Mouse (Mus musculus) lung, embryonic 16.5 days (tissue): ENCODE data around the gene Map4k2. TPM values are rescaled to one million over a fixed set of nuclear protein-coding genes. Genes with fewer than 3 reads are reported as not detected.

ENCODE experiments used
- ATAC-seq: fragments of 200-750 bp; cut with Nextera tagmentation; 2 replicates; pipeline ENCODE4 v1.8.0; 2017; ENCODE audit warnings: low read depth, mild to moderate bottlenecking, moderate library complexity
- H3K27ac ChIP-seq: fragments of 300-500 bp; sonication (generic); 2 replicates; pipeline ENCODE4 v1.5.1; 2014; ENCODE audit warnings: mild to moderate bottlenecking, control low read depth, low read length
- H3K27me3 ChIP-seq: fragments of 300-500 bp; sonication (generic); 2 replicates; pipeline ENCODE4 v1.6.1; 2014; ENCODE audit warnings: low read depth, low read length, mixed read lengths; ENCODE audit not compliant: control insufficient read depth, insufficient read depth
- H3K36me3 ChIP-seq: fragments of 300-500 bp; sonication (generic); 2 replicates; pipeline ENCODE4 v1.6.1; 2014; ENCODE audit warnings: low read length; ENCODE audit not compliant: control insufficient read depth, insufficient read depth
- H3K4me1 ChIP-seq: fragments of 300-500 bp; sonication (generic); replicated peaks from 2 replicates; pipeline ENCODE4 v1.6.1; 2014; ENCODE audit warnings: low read length, mixed read lengths; ENCODE audit not compliant: control insufficient read depth, insufficient read depth
- H3K4me2 ChIP-seq: fragments of 300-500 bp; sonication (generic); 2 replicates; pipeline ENCODE4 v1.6.1; 2014; ENCODE audit warnings: low read depth, low read length, control low read depth
- H3K4me3 ChIP-seq: fragments of 300-500 bp; sonication (generic); 2 replicates; pipeline ENCODE4 v1.5.1; 2014; ENCODE audit warnings: mild to moderate bottlenecking, low read length, control low read depth
- H3K9ac ChIP-seq: fragments of 300-500 bp; sonication (generic); 2 replicates; pipeline ENCODE4 v1.6.1; 2014; ENCODE audit warnings: low read length, control low read depth
- H3K9me3 ChIP-seq: fragments of 300-500 bp; sonication (generic); 2 replicates; pipeline ENCODE4 v1.6.1; 2016; ENCODE audit warnings: low read length; ENCODE audit not compliant: control insufficient read depth
- WGBS: fragments of 180-500 bp; shearing (Covaris S2); extraction: QIAGEN DNeasy Blood & Tissue Kit; methylation state at CpG from one replicate; pipeline ENCODE4 v1.1.7; 2014; 5-methylcytosine and 5-hydroxymethylcytosine counted together
- polyA plus RNA-seq: library from polyadenylated mRNA; unstranded; fragments of >200 nt; fragmentation: Nextera tagmentation; extraction: Ambion mirVana; gene quantifications from 2 replicates; pipeline ENCODE4 v1.2.1, GENCODE M21; 2015

Gene Map4k2
- polyA plus RNA-seq, 1 experiment from 2014 or later: 24.8 TPM

- H3K9ac ChIP-seq: peak overlapping the region; percentile 34; the same call in 1 of the 2 replicates
- H3K4me2 ChIP-seq: peak overlapping the region; percentile 96
- no peak for ATAC-seq
- 65% methylated on average over 15 of the region's 15 CpGs for WGBS
- H3K27ac ChIP-seq: peak overlapping the region; percentile 74
- peaks cover 21% of the 10 kb centered on the region for H3K4me1 ChIP-seq
- H3K4me3 ChIP-seq: peak overlapping the region; percentile 68
- no peaks in the 10 kb centered on the region for H3K9me3 ChIP-seq
- no peaks in the 10 kb centered on the region for H3K27me3 ChIP-seq
- peaks cover 26% of the 10 kb centered on the region for H3K36me3 ChIP-seq
Observed at GRCm38 (mm10) chr19:6339890-6340504, 938 bp upstream of the Map4k2 start.

- ATAC-seq: no peak
- Histone ChIP-seq H3K4me2 (peak overlapping the region; percentile 96), H3K27me3 (no peaks in the 10 kb centered on the region), H3K4me3 (peak overlapping the region; percentile 68), H3K9ac (peak overlapping the region; percentile 77), H3K36me3 (peaks cover 35% of the 10 kb centered on the region), H3K9me3 (no peaks in the 10 kb centered on the region), H3K27ac (peak overlapping the region; percentile 61), H3K4me1 (peaks cover 12% of the 10 kb centered on the region)
- WGBS: 9% methylated on average over 23 of the region's 23 CpGs
Observed at GRCm38 (mm10) chr19:6341453-6342077, 630 bp downstream of the Map4k2 start.

- H3K9me3 ChIP-seq: no peaks in the 10 kb centered on the region
- H3K36me3 ChIP-seq: peaks cover 37% of the 10 kb centered on the region
- peaks cover 6% of the 10 kb centered on the region for H3K4me1 ChIP-seq
- H3K27ac ChIP-seq: peak overlapping the region; percentile 48
- 56% methylated on average over 5 of the region's 5 CpGs for WGBS
- ATAC-seq: no peak
- H3K4me2 ChIP-seq: peak overlapping the region; percentile 96
- H3K27me3 ChIP-seq: no peaks in the 10 kb centered on the region
- H3K9ac ChIP-seq: peak overlapping the region; percentile 77
- peak overlapping the region; percentile 68 for H3K4me3 ChIP-seq
Observed at GRCm38 (mm10) chr19:6342276-6342933, 1.5 kb downstream of the Map4k2 start.

- 80% methylated on average over 19 of the region's 19 CpGs for WGBS
- no peaks in the 10 kb centered on the region for H3K27me3 ChIP-seq
- H3K4me2 ChIP-seq: no peak overlapping the region
- H3K36me3 ChIP-seq: peaks cover 29% of the 10 kb centered on the region
- no peak overlapping the region for H3K9ac ChIP-seq
- peaks cover 6% of the 10 kb centered on the region for H3K4me1 ChIP-seq
- H3K27ac ChIP-seq: no peak overlapping the region
- H3K9me3 ChIP-seq: no peaks in the 10 kb centered on the region
- ATAC-seq: no peak
- no peak overlapping the region for H3K4me3 ChIP-seq
Observed at GRCm38 (mm10) chr19:6343066-6343925, 2.4 kb downstream of the Map4k2 start.

GRCm38 (mm10) chr19:6343996-6344395, 3.1 kb downstream of the Map4k2 start:
- H3K4me2 ChIP-seq: no peak overlapping the region
- 83% methylated on average over 5 of the region's 5 CpGs for WGBS
- H3K4me3 ChIP-seq: no peak overlapping the region
- peaks cover 23% of the 10 kb centered on the region for H3K36me3 ChIP-seq
- H3K9ac ChIP-seq: no peak overlapping the region
- H3K27me3 ChIP-seq: no peaks in the 10 kb centered on the region
- peaks cover 6% of the 10 kb centered on the region for H3K4me1 ChIP-seq
- no peak overlapping the region for H3K27ac ChIP-seq
- ATAC-seq: no peak
- no peaks in the 10 kb centered on the region for H3K9me3 ChIP-seq

- H3K9me3 ChIP-seq: no peaks in the 10 kb centered on the region
- 81% methylated on average over 5 of the region's 5 CpGs for WGBS
- no peak overlapping the region for H3K4me2 ChIP-seq
- H3K9ac ChIP-seq: no peak overlapping the region
- no peak overlapping the region for H3K27ac ChIP-seq
- no peak overlapping the region for H3K4me3 ChIP-seq
- H3K4me1 ChIP-seq: no peaks in the 10 kb centered on the region; the same call in 1 of the 2 replicates
- no peak for ATAC-seq
- no peaks in the 10 kb centered on the region for H3K27me3 ChIP-seq
- peaks cover 18% of the 10 kb centered on the region for H3K36me3 ChIP-seq
Observed at GRCm38 (mm10) chr19:6346023-6346422, 5.1 kb downstream of the Map4k2 start.

GRCm38 (mm10) chr19:6346661-6347060, 5.7 kb downstream of the Map4k2 start:
- H3K9me3 ChIP-seq: no peaks in the 10 kb centered on the region
- peaks cover 18% of the 10 kb centered on the region for H3K36me3 ChIP-seq
- H3K4me3 ChIP-seq: no peak overlapping the region
- ATAC-seq: no peak
- H3K27me3 ChIP-seq: no peaks in the 10 kb centered on the region
- no peak overlapping the region for H3K27ac ChIP-seq
- H3K4me1 ChIP-seq: no peaks in the 10 kb centered on the region; the same call in 1 of the 2 replicates
- 79% methylated on average over 10 of the region's 10 CpGs for WGBS
- H3K9ac ChIP-seq: no peak overlapping the region
- H3K4me2 ChIP-seq: no peak overlapping the region

GRCm38 (mm10) chr19:6347615-6348014, 6.7 kb downstream of the Map4k2 start:
- Histone ChIP-seq H3K36me3 (peaks cover 18% of the 10 kb centered on the region), H3K27ac (no peak overlapping the region), H3K4me2 (no peak overlapping the region), H3K27me3 (no peaks in the 10 kb centered on the region), H3K9me3 (no peaks in the 10 kb centered on the region), H3K9ac (no peak overlapping the region), H3K4me3 (no peak overlapping the region), H3K4me1 (no peaks in the 10 kb centered on the region; the same call in 1 of the 2 replicates)
- 89% methylated on average over 4 of the region's 4 CpGs for WGBS
- ATAC-seq: no peak
